Mouse (Mus musculus) spleen, postnatal 10 days (tissue): ENCODE data around the gene Ssr2.

Experiments used
- DNase-seq, 2 experiments: peaks; one replicate each; pipeline ENCODE4 v3.0.0; 2021 to 2022; ENCODE audit warnings: low spot score in 2 of 2

Gene Ssr2

GRCm38 (mm10) chr3:88541622-88542401, 33.9 kb upstream of the Ssr2 start:
- no peak for DNase-seq

GRCm38 (mm10) chr3:88542486-88542885, 33.2 kb upstream of the Ssr2 start:
- no peak for DNase-seq

- DNase-seq = no peak
Measured at GRCm38 (mm10) chr3:88543174-88543573, 32.5 kb upstream of the Ssr2 start.

- DNase-seq = no peak
Measured at GRCm38 (mm10) chr3:88543651-88544410, 31.8 kb upstream of the Ssr2 start.

- DNase-seq = peak in 1 of 2 experiments; percentile 41
Measured at GRCm38 (mm10) chr3:88544514-88544913, 31.2 kb upstream of the Ssr2 start.

- DNase-seq = peak in 1 of 2 experiments; percentile 35
Measured at GRCm38 (mm10) chr3:88544955-88545591, 30.6 kb upstream of the Ssr2 start.

- no peak for DNase-seq
Measured at GRCm38 (mm10) chr3:88546674-88547418, 28.8 kb upstream of the Ssr2 start.

GRCm38 (mm10) chr3:88548180-88548917, 27.3 kb upstream of the Ssr2 start, which contains the start of gene Rab25:
Gene Rab25, minus strand, starts transcription at chr3:88548300.
- DNase-seq = no peak

- DNase-seq = peak in 1 of 2 experiments; percentile 13
Measured at GRCm38 (mm10) chr3:88551586-88551985, 24.1 kb upstream of the Ssr2 start.

- no peak for DNase-seq
Measured at GRCm38 (mm10) chr3:88552082-88552645, 23.5 kb upstream of the Ssr2 start.

GRCm38 (mm10) chr3:88552676-88553524, 22.8 kb upstream of the Ssr2 start, which contains the start of gene Lamtor2:
Gene Lamtor2, minus strand, starts transcription at chr3:88553074.
- DNase-seq = peak; percentile 87 to 97

GRCm38 (mm10) chr3:88553525-88553879, 22.2 kb upstream of the Ssr2 start, which contains the start of gene Ubqln4:
Gene Ubqln4, plus strand, starts transcription at chr3:88553758.
- DNase-seq = peak; percentile 91 to 97

GRCm38 (mm10) chr3:88553880-88554586, 21.6 kb upstream of the Ssr2 start:
- DNase-seq = peak in 1 of 2 experiments; percentile 68

GRCm38 (mm10) chr3:88555069-88555605, 20.5 kb upstream of the Ssr2 start:
- no peak for DNase-seq

- peak in 1 of 2 experiments; percentile 19 for DNase-seq
Measured at GRCm38 (mm10) chr3:88555731-88556130, 19.9 kb upstream of the Ssr2 start.

- no peak for DNase-seq
Measured at GRCm38 (mm10) chr3:88556616-88557015, 19.1 kb upstream of the Ssr2 start.

- DNase-seq = no peak
Measured at GRCm38 (mm10) chr3:88559596-88559995, 16.1 kb upstream of the Ssr2 start.

- DNase-seq = peak in 1 of 2 experiments; percentile 40
Measured at GRCm38 (mm10) chr3:88561989-88562388, 13.7 kb upstream of the Ssr2 start.

- no peak for DNase-seq
Measured at GRCm38 (mm10) chr3:88563442-88563841, 12.2 kb upstream of the Ssr2 start.
